Mouse (Mus musculus) lung, adult 2 months (tissue): ENCODE results near the gene Tbx1.

Source experiments
- CTCF ChIP-seq: fragments of 200-500 bp; IDR thresholded peaks from 2 replicates; pipeline ENCODE4 v1.5.1; 2011; ENCODE audit warnings: mild to moderate bottlenecking, low read length, control low read depth; ENCODE audit not compliant: insufficient read depth
- POLR2A ChIP-seq: fragments of 200-500 bp; IDR thresholded peaks from 2 replicates; pipeline ENCODE4 v1.6.1; 2011; ENCODE audit warnings: low read depth, mild to moderate bottlenecking, control low read depth, low read length, borderline replicate concordance; ENCODE audit errors: extremely low read depth

DNA sequence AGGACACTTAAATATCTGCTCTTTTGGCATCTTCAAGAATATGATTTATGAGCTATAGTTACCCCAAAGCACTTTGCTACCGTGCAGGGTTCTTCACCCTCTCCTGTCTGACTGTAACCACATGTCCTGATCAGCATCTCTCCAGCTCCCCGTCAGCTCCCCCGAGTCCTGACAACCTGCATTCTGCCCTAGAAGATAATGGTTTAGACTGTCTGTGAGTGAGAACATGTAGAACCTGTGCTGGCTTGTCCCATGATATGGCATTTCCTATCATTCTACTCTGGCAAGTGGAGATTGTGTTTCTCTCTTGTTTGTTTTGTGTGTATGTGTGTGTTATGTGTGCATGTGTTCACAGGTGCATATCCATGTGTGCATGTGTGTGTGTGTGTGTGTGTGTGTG, 7.5 kb upstream of the Tbx1 start:
- TF ChIP-seq CTCF = no peak
- no peak for TF ChIP-seq POLR2A
